Mouse (Mus musculus): Measurements from ENCODE around the gene Gnl2.

DNA sequence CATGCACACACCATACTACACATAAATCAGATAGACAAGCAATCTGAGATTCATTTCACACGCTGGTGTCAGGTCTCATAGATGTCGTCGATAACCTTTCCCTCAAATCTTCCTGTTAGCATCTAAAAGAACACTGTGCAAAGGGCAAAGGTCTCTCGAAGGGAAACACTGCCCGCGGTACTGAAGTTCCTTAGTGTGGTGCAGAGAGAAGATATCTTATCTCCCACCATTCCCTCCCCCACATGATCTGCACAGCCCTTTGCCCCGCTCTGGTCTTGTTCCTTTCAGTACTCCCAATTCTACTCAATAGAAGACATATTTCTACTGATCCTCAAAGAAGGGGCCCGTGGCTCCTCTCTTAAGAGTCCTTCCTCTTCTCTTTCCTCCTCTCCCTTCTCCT is 13.4 kb upstream of the Gnl2 start:
- TF ChIP-seq CTCF (conservative IDR thresholded peaks at IDR 0.05 in 1 of 2, IDR thresholded peaks at IDR 0.05 in 1 of 2; ENCODE audit: low read depth in 2 of 2, low read length in 2 of 2) (no peak), POLR2A (IDR thresholded peaks at IDR 0.05; ENCODE audit: low read depth, low read length) (no peak), HCFC1 (IDR thresholded peaks at IDR 0.05; ENCODE audit: low read depth, low read length) (no peak), EP300 (IDR thresholded peaks at IDR 0.05; ENCODE audit: low read length) (no peak), IRF4 (IDR thresholded peaks at IDR 0.05; ENCODE audit: low read depth, low read length) (no peak), MAX (IDR thresholded peaks at IDR 0.05; ENCODE audit: low read length) (no peak), JUND (conservative IDR thresholded peaks at IDR 0.05; ENCODE audit: low read depth, low read length) (no peak), ZC3H11A (IDR thresholded peaks at IDR 0.05; ENCODE audit: low read depth, low read length) (no peak), POLR2AphosphoS2 (IDR thresholded peaks at IDR 0.05; ENCODE audit: low read depth, low read length) (no peak), CHD2 (IDR thresholded peaks at IDR 0.05; ENCODE audit: low read length) (no peak), E2F4 (IDR thresholded peaks at IDR 0.05; ENCODE audit: insufficient replicate concordance, low read depth, low read length) (no peak), BHLHE40 (IDR thresholded peaks at IDR 0.05; ENCODE audit: low read depth, low read length) (no peak), SMC3 (IDR thresholded peaks at IDR 0.05; ENCODE audit: low read depth, low read length) (no peak)
